Mouse (Mus musculus) ES-Bruce4 (cell line): ENCODE results near the gene Syf2.

Source experiments
- EP300 ChIP-seq: IDR thresholded peaks from 2 replicates; pipeline ENCODE4 v1.6.1; 2011; ENCODE audit warnings: low read depth, low read length; ENCODE audit not compliant: insufficient read depth
- POLR2A ChIP-seq: IDR thresholded peaks from one replicate; pipeline ENCODE4 v1.8.1; 2011; ENCODE audit warnings: low read length; ENCODE audit not compliant: insufficient read depth

GRCm38 (mm10) chr4:134963021-134963776 lies 32.5 kb downstream of the Syf2 start:
- TF ChIP-seq EP300 (no peak), POLR2A (no peak)
